Mouse (Mus musculus) gastrocnemius, postnatal 36 days (tissue): Measurements from ENCODE around the gene Dop1b. TPM values are rescaled to one million over a fixed set of nuclear protein-coding genes. Genes with fewer than 3 reads are reported as not detected.
A peak's percentile ranks its signal among the peaks of the same experiment; 100 is the strongest.
"Not testable (repeated sequence)": the region's sequence is repeated elsewhere in the genome, so short reads cannot be mapped to it uniquely, and the experiment has no call there.

Source experiments
- DNase-seq, 2 experiments: peaks; one replicate each; pipeline ENCODE4 v3.0.0; 2022
- intact Hi-C: fragments of 180-260 bp; cut with DNase I; formaldehyde crosslinking; loops from one replicate; pipeline ENCODE4 v1.15.1; 2025
- total RNA-seq, 2 experiments: library from RNA; stranded (reverse); gene quantifications; 2 replicates each; pipeline ENCODE4 v1.2.3; 2021

Gene Dop1b
- total RNA-seq, 2 experiments from 2014 or later, result 36.7 to 38.3 TPM

- intact Hi-C loops, DNase-seq: not testable (repeated sequence)
Measured at GRCm38 (mm10) chr16:93822433-93823225, 110.9 kb downstream of the Dop1b start.

GRCm38 (mm10) chr16:93824799-93825198 is 113.1 kb downstream of the Dop1b start:
- DNase-seq, result no peak
- intact Hi-C loops, result no loop called here

GRCm38 (mm10) chr16:93825463-93825862 is 113.8 kb downstream of the Dop1b start:
- no peak for DNase-seq
- intact Hi-C loops, result no loop called here

- intact Hi-C loops, result no loop called here
Measured at GRCm38 (mm10) chr16:93826054-93826453, 114.3 kb downstream of the Dop1b start.

GRCm38 (mm10) chr16:93826478-93826877 is 114.8 kb downstream of the Dop1b start:
- DNase-seq, intact Hi-C loops: not testable (repeated sequence)

More at GRCm38 (mm10) chr16:93826054-93826453, 114.3 kb downstream of the Dop1b start:
- DNase-seq, result no peak

GRCm38 (mm10) chr16:93826909-93827308 is 115.2 kb downstream of the Dop1b start:
- DNase-seq, result no peak
- intact Hi-C loops, result no loop called here

- intact Hi-C loops, result no loop called here
- no peak for DNase-seq
Measured at GRCm38 (mm10) chr16:93829526-93829925, 117.8 kb downstream of the Dop1b start.

GRCm38 (mm10) chr16:93830071-93830470 is 118.4 kb downstream of the Dop1b start:
- intact Hi-C loops, result no loop called here
- no peak for DNase-seq

- intact Hi-C loops, result no loop called here
- no peak for DNase-seq
Measured at GRCm38 (mm10) chr16:93830916-93831315, 119.2 kb downstream of the Dop1b start.

- DNase-seq, result peak; percentile 100
- intact Hi-C loops, result no loop called here
Measured at GRCm38 (mm10) chr16:93831627-93832395, 120.1 kb downstream of the Dop1b start, which contains the start of gene Morc3. Morc3 (plus strand) TSS chr16:93832121.

- intact Hi-C loops, result no loop called here
- DNase-seq, result peak in 1 of 2 experiments; percentile 50
Measured at GRCm38 (mm10) chr16:93832451-93833276, 121.0 kb downstream of the Dop1b start.

GRCm38 (mm10) chr16:93833551-93833950 is 121.8 kb downstream of the Dop1b start:
- intact Hi-C loops, result no loop called here

GRCm38 (mm10) chr16:93834076-93834475 is 122.4 kb downstream of the Dop1b start:
- no peak for DNase-seq
- intact Hi-C loops, result no loop called here

More at GRCm38 (mm10) chr16:93833551-93833950, 121.8 kb downstream of the Dop1b start:
- DNase-seq, result no peak

GRCm38 (mm10) chr16:93839049-93839448 is 127.3 kb downstream of the Dop1b start:
- intact Hi-C loops, result no loop called here
- no peak for DNase-seq

- intact Hi-C loops, result no loop called here
- DNase-seq, result no peak
Measured at GRCm38 (mm10) chr16:93850527-93850926, 138.8 kb downstream of the Dop1b start.

GRCm38 (mm10) chr16:93859967-93860366 is 148.3 kb downstream of the Dop1b start:
- no peak for DNase-seq
- intact Hi-C loops, result no loop called here
